Mouse (Mus musculus): ENCODE data around the gene Tfrc.

DNA sequence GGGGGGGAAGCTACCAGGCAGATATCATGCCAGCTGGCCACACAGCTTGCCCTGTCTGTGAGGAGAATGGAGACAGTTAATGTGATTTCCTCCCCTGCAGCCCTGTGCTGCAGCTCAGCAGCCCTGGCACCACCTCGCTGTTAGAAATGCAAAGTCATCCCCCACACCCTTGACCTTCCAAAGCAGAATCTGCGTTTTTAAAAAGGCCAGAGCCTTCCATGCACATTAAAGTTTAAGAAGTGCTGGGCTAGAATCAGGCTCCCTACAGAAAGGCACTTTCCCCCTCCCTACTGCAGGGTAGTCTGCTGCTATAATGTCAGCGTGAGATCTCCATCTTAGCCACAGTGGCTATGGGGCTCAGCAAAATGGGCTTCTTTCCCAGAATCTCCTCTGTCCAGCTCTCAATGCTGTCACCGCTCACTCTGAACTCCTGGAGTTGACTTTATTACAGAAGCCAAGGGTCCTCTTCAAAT lies 10.8 kb upstream of the Tfrc start:
- no peak for TF ChIP-seq CTCF (IDR thresholded peaks at IDR 0.05; ENCODE audit: low read depth, low read length)
- no peak for TF ChIP-seq GATA1 (IDR thresholded peaks at IDR 0.05; ENCODE audit: borderline replicate concordance, low read length)
